Mouse (Mus musculus) monocyte, adult 5-6 weeks (primary cell): ENCODE results near the gene Tcl1b1. TPM values are rescaled to one million over a fixed set of nuclear protein-coding genes. Genes with fewer than 3 reads are reported as not detected.
A peak's percentile ranks its signal among the peaks of the same experiment; 100 is the strongest.
"Not testable (repeated sequence)": the region's sequence is repeated elsewhere in the genome, so short reads cannot be mapped to it uniquely, and the experiment has no call there.

Experiments used
- ATAC-seq: fragments of 153-309, 156-312 bp; replicated peaks from 2 replicates; pipeline ENCODE4 v1.8.0; 2017; ENCODE audit warnings: mild to moderate bottlenecking; ENCODE audit not compliant: low TSS enrichment, insufficient number of reproducible peaks, severe bottlenecking, poor library complexity, low FRiP score
- total RNA-seq: library from RNA; stranded (forward); fragments of 200-1000, 200-491, 200-594 nt; gene quantifications from 3 replicates; pipeline ENCODE4 v1.2.3, GENCODE M21; 2017

The Tcl1b1 gene
- total RNA-seq, 1 experiment from 2014 or later: not detected

GRCm38 (mm10) chr12:105181040-105181644 lies 21.7 kb downstream of the Tcl1b1 start:
- not testable (repeated sequence) for ATAC-seq

- ATAC-seq: peak; percentile 17; the same call in 1 of the 2 replicates
Observed at GRCm38 (mm10) chr12:105188980-105189379, 29.5 kb downstream of the Tcl1b1 start.

GRCm38 (mm10) chr12:105190743-105191142 lies 31.3 kb downstream of the Tcl1b1 start, which contains the start of gene Tcl1b3:
Gene Tcl1b3 (plus strand): TSS chr12:105191043.
- ATAC-seq: not testable (repeated sequence)

DNA sequence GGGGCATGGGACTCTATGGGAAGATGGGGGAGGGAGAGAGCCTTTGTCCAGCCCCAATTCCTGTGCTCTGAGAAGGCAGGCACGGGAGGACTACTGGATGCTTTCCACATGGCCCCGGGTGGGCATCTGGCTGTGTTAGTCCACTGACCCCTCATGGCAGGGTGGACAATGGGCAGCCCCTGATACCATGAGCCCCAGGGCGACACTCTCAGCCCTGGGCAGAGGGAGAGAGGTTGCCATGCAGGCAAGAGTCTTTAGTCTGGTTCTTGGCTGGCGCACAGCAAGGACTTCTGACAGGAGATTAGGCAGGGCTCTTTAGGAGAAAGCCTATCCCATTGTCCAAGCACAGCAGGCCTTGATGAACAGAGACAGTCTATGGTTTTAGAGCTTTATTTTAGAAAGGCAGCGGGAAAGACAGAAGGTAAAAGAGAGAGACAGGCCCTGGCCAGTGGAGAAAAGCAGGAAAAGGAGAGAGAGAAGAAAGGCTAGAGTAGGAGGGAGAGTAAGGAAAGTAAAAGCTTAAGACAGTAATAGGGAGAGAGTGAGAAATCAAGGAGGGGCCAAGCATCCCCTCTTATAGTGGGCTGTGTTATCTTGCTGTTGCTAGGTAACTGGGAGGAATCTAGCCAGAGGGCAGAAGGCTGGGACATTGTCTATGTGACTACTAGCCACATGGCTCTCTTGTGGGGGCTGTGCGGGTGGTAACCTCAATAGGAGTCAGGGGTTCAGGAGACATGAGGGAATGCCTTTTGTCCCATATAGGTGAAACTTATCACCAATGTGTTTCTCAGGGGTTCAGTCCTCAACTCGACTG lies 40.4 kb downstream of the Tcl1b1 start:
- ATAC-seq: not testable (repeated sequence)

- ATAC-seq: not testable (repeated sequence)
Observed at GRCm38 (mm10) chr12:105201657-105202056, 42.2 kb downstream of the Tcl1b1 start, which contains the start of gene Tcl1b4. Gene Tcl1b4 (plus strand): TSS chr12:105201957.

DNA sequence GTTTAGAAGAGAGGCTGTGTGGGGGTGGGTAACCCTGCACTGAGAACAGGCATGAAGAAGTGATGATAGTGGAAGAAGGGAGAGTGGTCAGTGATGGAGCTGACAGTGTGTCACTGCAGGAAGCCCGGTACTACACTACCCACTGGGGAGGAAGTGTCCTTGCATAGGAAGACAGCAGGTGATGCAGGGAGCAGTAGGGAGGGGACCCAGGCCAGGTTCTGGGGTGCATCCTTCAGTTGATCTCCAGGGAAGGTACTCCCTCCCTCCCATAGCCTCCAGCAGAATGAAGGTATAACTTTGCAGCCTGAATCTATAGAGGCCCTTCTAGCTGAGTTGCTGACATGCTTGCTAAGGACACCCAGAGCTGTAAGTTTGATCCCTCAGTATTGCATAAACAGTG lies 47.6 kb downstream of the Tcl1b1 start:
- ATAC-seq: no peak

DNA sequence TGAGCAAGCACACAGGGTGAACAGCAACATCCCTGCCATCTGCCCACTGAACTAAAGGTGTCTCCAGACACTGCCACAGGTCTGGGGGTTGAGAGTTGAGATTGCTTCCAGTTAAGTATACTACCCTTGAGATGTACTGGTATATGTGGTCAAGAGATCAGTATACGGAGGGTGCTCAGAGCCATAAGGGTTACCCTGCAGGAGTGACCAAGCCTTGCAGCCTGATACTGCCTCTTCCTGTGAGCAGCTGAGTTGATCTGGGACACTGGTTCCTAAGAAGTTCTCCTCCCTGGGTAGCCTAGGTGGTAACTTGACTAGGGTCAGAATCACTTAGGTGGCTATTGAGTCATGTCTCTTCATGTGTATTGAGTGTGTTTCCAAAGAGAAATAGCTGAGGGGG lies 49.0 kb downstream of the Tcl1b1 start:
- ATAC-seq: no peak

DNA sequence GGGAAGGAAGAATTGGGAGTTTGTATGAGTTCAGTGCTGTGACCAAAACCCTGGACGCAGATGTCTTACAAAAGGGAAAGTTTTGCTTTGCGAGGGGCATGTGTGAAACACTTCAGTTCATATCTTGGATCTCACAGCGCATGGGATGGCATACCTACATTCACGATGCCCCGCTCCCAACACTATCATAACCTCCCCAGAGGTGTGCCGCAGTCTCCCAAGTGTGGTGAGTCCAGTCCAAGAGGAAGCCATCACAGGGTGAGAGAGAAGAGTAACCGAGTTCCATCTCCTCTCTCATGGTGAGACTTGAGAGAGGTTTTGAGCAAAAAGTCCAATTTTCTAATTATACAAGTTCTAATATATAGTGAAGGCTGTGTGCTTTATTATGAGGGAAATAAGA lies 49.7 kb downstream of the Tcl1b1 start:
- no peak for ATAC-seq

Other genes with a start within 250 kb of the Tcl1b1 start
- gene Syne3, start 149.9 kb upstream of the Tcl1b1 start, total RNA-seq: 44.7 to 96.7 TPM (median 53.9 TPM) in 3 replicates
- 6.8 to 10.9 TPM (median 10.2 TPM) in 3 replicates for gene Glrx5, start 127.0 kb upstream of the Tcl1b1 start, total RNA-seq
- not detected in 3 replicates for gene Tcl1b2, start 13.7 kb upstream of the Tcl1b1 start, total RNA-seq
- not detected in 3 replicates for gene Tcl1b5, start 16.7 kb downstream of the Tcl1b1 start, total RNA-seq
- not detected in 3 replicates for gene Tcl1b3, start 31.4 kb downstream of the Tcl1b1 start, total RNA-seq
- not detected in 3 replicates for gene Tcl1b4, start 42.3 kb downstream of the Tcl1b1 start, total RNA-seq
- not detected in 3 replicates for gene Tcl1, start 63.1 kb downstream of the Tcl1b1 start, total RNA-seq
- gene Tunar, start 174.2 kb downstream of the Tcl1b1 start, total RNA-seq: not detected in 3 replicates